Mouse (Mus musculus) embryo, embryonic 9.5 days (tissue): ENCODE results near the gene Krt77.

ENCODE experiments used
- DNase-seq: peaks from one replicate; pipeline ENCODE4 v3.0.0-alpha.2; 2017; ENCODE audit errors: extremely low spot score

The Krt77 gene

DNA sequence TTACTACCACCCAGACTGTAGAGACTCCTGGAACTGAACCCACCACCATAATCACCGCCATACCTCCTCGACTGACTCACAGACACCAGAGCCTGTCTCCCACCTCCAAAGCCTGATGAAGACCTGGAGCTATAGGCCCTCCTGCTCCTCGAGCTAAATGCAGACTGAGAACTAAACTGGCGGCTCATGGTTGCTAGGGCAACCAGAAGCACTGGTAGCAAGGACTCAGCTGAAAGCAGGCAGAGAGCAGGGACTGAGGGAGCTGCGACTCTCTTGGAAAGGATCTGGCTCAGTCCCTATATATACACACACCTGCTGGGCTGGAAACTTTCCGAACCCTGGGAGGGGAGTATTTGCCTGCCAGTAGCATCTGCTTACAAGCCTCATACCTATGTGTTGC, at the start of gene Krt77:
Gene Krt77 (minus strand): TSS at position 275 of the 400 bp plus-strand sequence.
- no peak for DNase-seq

DNA sequence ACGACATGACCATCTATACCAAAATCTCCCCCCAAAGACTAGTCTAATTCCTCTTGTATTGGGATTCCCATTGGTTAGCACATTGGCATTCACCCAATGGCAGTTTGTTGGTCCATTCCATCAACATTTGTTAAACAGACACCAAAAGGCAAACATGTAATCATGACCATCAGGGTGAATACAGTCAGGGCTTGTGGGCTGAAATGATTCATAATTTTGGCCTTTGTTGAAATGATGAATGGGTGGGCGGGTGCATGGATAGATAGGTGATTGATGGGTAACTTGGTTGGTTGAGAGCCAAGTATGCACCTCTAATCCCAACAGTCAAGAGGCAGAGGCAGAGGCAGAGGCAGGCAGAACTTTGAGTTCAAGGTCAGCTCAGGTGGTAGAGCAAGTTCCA, 46.6 kb upstream of the Krt77 start:
- no peak for DNase-seq

DNA sequence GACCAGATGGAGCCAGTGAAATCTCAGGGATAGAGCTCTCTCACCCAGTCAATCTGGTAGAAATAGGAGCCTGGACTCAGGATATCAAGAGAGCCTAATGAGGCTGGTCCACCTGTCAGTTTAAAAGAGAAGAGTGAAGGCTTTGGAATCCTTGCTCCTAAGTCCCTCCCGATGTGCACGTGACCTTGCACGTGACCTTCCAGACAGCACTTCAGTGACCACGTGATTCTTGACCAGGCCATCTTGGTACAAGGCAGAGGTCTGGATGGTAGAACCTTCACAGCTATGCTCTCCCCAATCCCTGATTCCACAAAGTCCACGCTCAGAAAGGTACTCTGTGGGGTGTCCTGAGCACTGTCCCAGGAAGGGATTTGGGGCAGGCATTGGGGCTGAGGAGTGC, 35.3 kb upstream of the Krt77 start:
- DNase-seq = no peak

DNA sequence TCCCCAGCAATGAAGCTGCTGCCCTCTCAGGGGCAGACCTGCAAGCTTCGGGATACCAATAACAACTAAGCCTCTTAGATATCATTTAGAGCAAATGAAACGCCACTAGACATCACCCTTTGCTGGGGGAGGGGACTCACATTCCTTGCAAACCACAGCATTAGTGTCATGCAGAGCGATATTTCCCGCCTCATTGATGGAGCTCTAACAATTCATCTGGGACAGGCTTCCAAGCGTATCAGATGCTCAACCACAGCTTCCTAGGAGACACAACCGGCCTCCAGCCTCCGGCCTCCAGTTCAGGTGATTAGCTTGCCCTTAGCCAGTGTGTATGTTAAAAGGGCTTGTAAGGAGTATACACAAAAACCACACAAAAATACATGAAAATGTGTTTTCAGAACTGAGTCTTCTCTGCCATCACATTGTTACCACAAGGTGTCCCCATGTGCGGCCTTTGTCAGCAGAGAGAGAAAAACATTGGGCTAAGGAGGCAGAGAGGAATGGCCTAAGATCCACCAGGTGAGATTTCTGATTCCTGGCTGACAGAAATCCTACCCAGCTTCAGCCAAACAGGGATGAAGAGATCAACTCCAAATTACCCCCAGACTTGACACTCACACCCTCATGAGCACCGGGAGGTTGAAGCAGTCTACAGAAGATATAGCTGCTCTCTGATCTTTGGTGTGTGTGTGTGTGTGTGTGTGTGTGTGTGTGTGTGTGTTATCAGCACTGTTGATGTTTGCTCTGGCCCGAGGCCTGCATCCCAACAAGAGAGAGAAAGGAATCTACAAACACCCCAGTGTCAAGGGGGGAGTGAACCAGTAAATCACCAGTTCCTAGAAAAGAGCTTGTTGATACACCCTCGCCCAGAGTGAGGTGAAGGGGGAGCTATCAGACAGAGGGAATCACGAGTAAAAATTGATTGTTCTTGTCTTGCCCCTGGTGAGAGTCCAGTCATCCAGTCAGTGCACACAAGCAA, 33.0 kb upstream of the Krt77 start:
- DNase-seq = no peak

DNA sequence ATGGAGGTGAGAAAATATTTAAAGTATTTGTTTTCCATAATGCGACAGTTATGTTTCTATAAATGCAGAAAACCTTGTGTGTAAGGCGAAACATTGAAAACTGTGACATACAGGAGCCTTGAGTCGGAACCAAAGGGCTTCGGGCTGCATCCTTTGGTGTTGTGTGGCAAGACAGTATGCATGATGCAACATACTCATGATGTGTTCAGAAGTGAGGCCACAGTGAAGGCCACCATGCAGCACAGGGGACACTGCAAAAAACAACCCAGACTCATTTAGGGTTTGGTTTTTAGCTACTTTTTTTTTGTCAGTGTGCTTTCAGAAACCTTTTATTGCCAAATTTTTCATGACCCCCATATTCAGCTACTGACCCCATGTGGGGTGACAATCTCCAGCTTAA, 25.7 kb upstream of the Krt77 start:
- DNase-seq = no peak

DNA sequence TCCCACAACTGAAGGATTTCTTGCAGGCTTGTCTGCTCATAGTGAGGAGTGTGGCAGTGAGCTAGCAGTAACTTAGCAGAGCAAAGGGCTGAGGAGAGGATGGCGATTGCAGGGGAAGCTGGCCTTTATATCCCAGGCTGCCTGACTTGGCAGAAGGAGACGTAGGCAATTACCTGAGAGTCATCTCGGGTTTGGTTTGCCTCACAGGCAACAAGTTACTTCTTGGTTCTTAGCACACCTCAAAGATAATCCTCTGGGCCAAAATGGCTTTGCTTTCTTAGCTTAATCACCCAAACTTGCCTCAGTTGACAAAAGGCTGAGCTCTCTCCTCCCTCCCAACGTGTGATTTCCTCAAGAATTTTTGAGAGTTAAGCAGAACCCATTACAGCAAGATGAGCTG, 23.3 kb upstream of the Krt77 start, which contains the start of gene Krt76:
Gene Krt76 (minus strand): TSS at position 101 of the 400 bp plus-strand sequence.
- no peak for DNase-seq

DNA sequence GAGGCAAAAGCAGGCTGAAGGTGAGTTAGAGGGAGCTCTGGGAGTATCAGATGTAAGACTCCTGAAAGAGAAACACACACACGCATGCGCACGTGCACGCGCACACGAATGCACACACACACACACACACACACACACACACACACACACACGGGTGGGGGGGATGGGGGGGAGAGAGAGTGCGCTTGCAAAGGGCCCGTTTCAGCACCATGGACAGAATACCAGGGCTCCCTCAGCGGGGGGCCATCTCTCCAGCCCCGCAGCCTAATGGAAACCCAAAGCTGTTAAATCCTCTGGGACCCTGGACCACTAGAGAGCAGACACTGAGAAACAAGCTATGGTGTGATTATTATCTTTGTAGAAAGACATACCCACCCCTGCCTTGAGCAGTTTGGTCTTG, 10.3 kb upstream of the Krt77 start:
- DNase-seq = peak; percentile 31

DNA sequence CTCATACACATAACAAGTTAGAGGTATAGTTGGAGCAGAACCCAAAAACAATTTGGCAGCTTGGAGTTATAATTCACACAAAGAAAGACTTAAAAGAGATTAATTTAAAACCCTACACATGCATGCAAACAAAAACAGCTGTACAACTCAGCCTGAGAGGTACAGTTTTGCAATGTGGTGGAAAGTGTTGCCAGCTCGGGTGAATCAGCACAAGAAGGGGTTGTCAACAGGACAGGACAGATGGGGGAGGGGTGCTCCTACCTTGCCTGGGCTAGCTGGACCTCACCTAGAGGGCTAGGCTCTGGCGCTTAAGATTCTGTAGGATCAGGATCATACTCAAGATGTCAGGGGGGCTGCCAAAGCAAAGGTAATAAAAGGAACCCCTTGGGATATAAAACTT, 8.5 kb upstream of the Krt77 start:
- no peak for DNase-seq

DNA sequence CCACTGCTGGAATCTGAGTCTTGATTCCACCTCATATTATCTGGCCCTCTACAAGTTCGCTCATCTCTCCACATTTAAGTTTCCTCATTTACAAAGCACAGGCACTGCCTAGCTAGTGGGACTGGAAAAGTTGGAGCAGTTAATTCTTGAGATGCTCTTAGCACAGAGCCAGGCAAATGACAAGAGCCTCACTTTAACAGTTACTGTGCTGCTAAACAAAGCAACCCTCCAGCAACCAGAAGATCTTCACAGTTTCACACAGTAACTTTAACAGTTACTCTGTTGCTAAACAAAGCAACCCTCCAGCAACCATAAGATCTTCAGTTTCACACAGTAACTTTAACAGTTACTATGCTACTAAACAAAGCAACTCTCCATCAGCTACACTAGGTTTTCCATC, 4.9 kb upstream of the Krt77 start:
- DNase-seq = no peak

DNA sequence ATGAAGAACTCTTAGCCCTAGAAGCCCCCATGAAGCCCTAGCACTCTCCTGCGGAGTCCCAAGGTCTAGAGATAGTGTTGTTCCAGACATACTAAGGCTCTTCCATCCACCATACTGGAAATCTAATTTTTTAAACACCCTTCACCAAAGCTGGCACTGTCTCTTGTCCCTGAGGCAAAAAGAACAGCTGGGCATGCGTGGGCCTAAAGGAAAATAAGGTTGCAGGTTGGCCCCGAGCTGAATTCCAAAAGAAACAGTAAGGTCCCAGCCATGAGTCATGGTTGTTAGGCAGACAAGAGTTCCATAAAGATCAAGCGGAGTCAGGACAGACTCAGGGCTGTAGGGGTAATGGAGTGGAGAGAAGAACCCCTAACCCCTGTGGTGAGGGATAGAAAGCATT, 3.7 kb upstream of the Krt77 start:
- no peak for DNase-seq

DNA sequence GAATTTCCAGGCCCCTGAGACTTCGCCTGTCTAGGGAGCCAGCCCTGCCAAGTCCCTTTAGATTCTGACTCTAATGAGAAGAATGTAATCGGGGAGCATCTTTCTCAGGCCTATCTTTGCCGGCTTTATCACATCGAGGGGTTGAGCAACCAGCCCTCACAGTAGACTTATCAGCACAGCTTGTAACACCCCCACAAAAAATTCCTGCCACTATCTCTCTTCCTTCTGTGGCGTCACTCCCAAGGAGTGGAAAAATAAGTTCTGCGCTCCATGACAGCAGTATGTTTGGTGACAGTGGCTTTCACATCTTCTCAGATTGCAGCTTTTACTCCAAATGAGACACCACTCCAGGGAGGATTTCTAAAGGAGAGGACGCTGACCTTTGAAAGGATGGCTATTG, 2.8 kb downstream of the Krt77 start:
- DNase-seq = no peak

DNA sequence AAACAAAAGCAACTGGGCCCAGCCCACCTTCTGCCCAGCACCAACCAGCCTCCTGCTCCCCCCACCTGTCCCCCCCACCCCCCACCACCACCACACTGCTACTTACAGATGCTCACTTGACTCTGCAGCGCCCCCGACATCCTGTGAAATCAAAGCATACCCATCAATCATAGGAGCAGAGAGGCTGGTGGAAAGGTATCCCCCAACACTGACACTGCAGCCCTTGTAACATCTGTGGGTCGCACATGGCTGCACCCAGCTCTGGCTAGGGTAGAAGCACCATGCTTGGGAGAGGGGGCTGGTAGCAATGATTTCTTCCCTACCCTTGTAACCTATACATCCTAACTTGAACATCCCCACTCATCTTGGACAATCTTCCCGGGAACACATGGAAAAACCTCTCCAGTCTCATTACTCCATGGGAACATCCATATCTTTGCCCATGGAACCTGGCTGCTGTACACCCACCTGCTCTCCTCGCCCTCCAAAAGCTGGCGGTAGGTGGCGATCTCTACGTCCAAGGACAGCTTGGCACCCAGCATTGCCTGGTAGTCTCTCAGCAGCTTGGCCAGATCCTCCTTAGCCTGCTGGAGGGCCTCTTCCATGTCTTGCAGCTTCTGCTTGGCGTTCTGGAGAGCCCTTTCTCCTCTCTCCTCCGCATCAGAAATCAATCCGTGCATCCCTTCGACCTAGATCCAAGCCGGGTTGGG, 8.9 kb downstream of the Krt77 start:
- peak; percentile 17 for DNase-seq

DNA sequence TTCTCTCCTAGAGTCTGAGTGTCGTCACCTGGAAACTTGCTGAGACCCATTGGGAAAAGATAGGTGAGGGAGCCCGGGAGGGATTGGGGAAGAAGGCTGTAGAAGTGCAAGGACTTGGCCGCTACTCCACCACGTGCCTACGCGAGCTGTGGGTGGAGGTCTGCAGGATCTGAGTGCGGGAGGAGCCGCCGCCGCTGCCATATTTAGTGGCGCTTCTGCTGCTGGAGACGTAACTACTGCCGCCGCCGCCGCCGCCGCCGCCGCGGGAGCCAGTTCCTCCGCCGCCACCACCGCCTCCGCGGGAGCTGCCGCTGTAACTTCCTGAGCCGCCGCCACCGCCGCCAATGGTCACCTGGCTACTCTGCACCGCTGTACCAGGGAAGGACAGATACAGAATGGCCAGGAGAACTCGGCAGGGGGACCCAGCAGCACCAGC, 9.8 kb downstream of the Krt77 start:
- DNase-seq = peak; percentile 57

DNA sequence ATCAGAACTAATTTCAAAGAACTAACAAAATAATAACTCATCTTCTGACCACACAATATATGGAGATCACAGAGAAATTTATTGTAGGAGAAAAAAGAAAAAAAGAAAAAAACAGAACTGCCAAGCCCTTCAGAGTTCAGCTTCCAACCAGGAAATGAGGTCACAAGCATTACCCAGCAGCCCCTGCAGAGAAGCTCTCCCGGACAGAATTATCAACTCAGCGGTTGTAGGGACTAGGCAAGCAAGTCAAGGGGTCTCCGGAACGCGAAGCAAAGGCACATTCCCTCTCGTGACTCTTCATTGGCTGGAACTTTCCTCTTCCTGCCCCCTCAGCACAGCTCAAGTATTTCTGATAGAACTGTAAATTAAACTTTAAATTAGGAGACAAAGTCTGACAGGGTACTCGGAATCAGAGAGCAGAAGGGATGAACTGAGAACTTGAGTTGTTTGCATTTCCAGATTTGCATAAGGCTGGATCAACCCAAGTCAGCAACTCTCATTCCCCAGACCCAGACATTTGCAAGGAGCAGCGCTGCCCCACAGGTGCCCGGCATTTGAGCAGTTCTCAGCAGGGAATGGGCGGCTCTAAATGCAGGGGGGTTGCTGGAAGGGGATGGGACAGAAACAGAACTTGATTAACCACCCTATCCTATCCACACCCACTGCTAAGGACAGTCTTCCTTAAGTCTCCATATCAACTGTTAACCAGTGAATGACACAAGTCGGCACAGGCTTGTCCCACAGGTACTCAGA, 10.7 kb downstream of the Krt77 start:
- DNase-seq = peak; percentile 20

DNA sequence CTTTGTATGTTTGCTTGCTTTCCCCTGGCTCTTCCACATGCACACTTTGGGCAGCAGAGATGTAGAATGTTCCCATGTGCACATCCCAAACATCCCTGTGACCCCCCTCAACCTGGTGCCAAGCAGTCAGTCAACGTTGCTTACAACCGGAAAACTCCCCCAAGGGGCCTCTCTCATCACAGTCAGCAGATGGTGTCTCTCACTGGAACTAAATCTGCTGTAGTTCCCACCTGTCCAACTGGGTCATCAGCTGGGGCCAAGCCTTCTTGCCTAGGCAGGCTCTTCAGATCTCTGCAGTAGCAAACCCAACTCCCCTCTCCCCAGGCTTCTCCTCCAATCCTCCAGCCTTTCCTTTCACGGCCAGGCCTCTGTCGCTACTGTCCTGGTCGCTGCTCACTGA, 12.8 kb downstream of the Krt77 start:
- DNase-seq = no peak

DNA sequence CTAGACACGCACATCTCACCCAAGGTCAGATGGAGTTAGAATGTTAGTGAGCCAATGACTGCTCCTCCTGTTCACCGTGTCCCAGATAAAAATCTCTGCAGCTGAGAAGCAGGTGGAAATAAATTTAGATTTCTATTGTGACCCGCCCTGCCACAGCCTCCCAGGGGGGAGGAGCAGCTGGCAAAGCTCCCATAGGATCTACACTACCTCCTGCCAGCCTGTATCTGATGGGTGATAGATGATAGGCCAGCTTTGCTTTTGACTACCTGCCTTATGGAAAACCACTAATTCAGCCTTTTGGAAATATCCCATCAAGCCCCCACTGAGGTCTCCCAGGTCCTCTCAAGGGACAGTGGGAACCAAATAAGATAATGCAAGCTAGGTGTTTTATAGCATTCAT, 13.8 kb downstream of the Krt77 start:
- no peak for DNase-seq

DNA sequence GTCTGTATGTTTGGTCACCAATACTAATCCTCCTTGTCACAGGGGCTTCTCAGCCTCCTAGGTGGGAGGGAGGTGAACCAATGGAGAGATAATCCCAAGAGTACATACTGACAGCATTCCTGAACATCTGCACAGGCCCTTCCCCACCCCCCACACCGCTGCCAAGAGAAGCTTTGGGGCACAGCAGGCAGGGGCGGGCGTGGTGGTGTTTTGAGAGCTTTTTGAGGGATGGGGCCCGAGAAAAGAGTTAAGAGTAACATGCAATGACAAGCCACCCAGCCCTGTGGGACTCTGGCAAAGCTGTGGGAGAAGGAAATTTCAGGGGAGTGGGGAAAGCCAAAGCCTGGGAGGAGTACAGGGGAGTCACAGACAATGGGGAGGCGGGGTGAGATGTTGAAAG, 15.2 kb downstream of the Krt77 start:
- peak; percentile 1 for DNase-seq

DNA sequence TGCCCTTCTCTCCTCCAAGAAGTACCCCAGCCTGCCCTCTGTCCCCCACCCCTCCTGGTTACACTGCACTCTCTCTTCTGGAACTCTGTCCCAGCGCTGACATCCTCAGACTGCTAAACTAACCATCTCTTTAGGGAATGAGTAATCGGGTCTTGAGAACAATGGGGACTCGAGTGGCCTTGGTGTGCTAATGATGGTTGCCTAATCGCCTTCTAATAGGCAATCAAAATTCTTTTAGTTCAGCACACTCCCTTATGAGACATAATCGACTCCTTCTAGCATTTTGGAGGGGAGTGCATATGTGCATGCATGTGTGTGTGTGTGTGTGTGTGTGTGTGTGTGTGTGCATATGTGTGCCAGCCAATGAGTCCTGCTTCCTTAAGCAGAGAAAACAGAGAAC, 16.9 kb downstream of the Krt77 start:
- no peak for DNase-seq

DNA sequence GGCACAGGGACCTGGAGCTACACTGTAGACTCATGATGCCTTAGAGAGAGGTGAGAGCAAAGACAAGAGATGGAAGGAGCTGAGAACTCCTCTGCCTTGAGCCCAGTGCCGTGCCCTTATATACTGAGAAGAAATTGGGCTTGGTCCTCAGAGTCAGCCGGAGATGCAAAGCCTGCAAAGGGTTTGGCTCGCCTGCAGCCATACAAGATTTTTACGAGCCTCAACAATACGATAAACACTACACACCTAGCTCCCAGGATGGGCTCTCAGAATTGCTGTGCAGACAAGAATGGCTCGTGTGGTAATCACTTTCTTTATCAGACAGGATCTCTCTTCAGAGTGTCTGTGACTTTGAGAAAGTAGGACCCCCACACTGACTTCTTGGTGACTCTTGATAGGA, 18.8 kb downstream of the Krt77 start, which contains the start of gene Krt1:
Gene Krt1 (minus strand): TSS at position 101 of the 400 bp plus-strand sequence.
- no peak for DNase-seq

DNA sequence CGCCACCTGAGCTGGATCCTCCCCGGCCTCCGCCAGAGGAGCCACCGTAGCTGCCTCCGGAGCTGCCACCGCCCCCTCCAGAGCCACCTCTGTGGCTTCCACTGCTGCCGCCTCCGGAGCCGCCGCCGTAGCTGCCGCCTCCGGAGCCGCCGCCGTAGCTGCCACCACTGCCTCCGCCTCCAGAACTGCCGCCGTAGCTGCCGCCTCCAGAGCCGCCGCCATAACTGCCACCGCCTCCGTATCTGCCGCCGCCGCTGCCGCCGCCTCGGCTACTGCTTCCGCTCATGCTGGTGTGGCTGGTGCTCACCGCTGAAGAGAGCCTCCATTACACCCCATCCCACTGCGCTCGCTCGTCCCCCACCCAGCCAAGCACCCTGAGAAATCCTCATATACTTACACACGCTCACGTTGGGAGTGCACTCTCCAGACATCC, 23.5 kb downstream of the Krt77 start:
- peak; percentile 47 for DNase-seq

DNA sequence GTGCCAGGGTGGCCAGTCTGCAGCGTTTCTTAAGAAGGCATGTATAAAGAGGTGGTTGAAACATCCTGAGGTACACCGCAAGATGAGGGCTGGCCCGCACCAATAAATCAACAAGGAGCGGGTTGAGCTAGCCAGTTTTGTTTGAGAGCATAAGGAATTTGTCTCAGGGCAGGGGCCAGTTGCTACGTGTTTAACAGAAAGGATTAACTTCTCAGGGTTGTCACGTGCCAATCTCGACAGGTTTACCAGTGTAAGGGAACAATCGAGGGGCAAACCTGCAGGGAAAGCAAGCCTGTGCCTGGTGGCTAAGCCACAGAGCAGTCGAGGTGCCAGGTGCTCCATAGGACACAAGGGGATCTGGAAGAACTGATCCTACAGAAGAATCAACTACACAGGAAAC, 26.3 kb downstream of the Krt77 start:
- DNase-seq = no peak

DNA sequence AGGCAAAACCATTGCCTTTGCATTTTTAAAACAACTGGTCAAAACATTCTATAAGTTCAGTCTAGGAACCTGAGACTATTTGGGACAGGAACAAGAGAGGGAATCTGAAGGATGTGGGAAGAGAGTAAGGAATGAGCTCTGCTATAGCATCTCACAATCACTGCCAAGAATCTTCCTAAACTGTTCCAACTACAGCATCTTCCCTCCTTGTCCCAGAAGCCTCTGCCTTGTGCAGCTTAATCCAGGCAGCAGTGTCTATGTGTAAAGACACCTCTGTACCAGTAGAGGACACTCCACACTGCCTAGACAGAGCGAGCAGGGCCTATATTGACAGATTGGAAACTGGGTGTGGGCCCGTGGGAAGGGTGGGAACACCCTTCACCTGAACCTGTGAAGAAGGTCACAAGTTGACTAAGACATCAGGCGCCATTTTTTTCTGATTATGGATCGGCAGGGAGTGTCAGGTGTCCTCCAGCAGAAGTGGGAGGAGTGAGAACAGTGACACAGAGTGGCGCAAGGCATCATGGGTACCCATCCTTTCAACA, 34.6 kb downstream of the Krt77 start:
- no peak for DNase-seq
